Mouse (Mus musculus): ENCODE measurements around the gene Tenm4. TPM values are rescaled to one million over a fixed set of nuclear protein-coding genes. Genes with fewer than 3 reads are reported as not detected.

Gene Tenm4
- total RNA-seq, 2 experiments from 2014 or later, result 16.0 to 23.0 TPM

GRCm38 (mm10) chr7:96883297-96883696, 712.3 kb downstream of the Tenm4 start:
- DNase-seq (ENCODE audit: low spot score in 2 of 2), result no peak

DNA sequence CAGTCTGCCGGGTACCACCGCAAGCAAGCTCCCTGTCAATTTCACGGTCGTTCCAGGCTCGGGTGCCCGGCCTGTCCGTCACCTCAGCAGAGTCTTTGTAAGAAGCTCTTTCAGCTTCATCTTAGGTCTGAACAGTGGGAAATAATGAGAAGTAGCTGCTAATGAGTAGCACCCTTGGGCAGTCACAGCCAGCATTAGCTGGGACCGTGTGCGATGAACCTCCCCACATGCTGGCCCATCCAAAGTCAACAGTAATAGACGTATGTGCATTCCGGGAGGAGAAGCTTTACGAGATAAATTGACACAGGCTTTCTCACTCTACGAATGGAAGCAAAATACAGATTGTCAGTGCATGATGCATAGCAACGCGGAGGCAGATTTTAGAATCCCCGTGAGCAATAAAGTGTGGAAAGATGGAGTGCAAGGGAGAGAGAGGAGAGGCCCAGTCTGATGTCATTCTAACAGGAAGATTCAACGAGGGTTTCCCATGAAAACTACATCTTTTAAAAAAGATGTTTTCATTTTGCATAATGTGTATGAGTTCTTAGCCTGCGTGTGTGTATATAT, 716.1 kb downstream of the Tenm4 start:
- DNase-seq (ENCODE audit: low spot score in 2 of 2), result no peak

GRCm38 (mm10) chr7:96889061-96890034, 718.3 kb downstream of the Tenm4 start:
- DNase-seq (ENCODE audit: low spot score in 2 of 2), result no peak

GRCm38 (mm10) chr7:96890035-96890621, 719.1 kb downstream of the Tenm4 start:
- DNase-seq (ENCODE audit: low spot score in 2 of 2), result no peak

GRCm38 (mm10) chr7:96890987-96891386, 719.9 kb downstream of the Tenm4 start:
- DNase-seq (ENCODE audit: low spot score in 2 of 2), result no peak

DNA sequence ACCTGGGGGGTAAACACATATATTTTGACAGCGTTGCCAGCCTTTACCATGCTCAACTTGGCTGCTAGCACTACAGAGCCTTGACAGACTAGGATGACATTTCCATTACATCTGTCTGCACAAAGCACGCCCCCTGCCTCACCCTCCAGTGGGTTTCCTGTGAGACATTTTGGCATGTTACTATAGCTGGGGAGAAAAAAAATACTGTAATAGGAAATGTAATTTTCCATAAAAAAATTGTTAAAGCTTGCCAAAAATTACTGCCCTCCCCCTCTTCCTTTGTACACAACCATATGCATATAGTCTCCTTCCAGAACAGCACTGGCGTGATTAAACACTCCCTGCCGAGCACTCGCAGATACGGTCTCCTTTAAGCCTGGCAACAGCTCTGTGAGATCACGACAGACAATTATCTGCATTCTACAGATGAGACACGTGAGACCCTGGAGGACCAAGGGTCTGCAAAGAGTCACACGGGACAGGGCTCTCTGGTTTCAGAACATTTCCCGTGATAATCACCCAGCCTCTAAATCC, 728.1 kb downstream of the Tenm4 start:
- no peak for DNase-seq (ENCODE audit: low spot score in 2 of 2)

DNA sequence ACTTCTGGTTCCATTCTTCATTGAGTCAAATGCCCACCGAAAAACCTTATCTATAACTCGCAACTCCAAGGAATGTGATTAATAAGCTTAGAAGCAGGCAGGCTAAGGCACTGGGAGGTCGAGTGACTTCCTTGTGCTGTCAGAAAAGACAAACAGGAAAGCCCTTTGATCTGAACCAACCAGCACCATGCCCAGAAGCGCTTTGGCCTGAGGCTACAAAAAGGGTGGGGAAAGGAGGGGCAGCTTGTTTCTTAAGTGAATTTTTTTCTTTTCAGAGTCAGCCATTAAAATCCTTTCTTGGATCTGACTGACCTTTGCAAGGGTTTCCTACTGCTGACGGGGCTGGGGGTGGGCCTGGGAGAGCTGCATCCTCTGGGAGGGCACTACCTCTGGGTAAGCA, 731.1 kb downstream of the Tenm4 start:
- no peak for DNase-seq (ENCODE audit: low spot score in 2 of 2)

DNA sequence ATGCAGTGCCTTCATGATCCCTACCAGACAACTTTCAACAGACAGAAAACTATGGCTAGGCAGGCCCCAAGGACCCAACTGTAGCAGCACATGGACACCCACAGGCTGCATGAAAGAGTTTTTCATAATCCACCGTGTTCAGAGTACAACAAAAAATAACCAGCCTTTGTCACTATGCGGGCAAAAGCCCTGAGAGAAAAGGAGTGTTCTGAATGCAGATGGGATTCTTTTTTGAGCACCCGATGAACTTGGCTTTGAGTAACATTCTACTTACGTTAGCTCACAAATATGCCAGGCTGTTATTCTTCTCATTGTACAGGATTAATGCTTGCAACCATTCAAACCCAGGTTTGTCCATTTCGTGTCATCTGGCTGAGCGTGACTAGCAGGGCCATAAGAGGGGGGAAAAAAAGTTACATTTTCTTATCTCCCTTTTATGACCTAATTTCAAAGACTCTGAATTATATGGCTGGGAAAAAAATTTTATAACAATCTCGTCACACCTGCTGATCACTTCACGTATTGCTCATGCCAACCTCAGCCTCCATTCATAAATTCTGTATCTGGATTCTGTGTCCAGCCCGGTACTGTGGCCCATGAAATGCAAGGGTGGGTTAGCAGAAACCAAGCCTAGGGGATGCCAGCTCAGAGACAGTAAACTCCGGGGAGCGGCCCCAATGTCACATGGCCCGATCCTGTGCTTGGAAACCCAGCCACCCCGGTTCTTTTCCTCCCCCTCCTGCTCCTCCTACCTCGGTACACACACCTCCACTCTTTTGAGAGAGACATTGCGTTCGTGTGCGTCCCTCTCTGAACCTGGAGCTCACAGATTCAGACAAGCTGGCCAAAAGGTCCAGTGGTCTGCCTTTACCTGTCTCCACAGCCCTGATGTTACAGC, 732.3 kb downstream of the Tenm4 start:
- no peak for DNase-seq (ENCODE audit: low spot score in 2 of 2)

DNA sequence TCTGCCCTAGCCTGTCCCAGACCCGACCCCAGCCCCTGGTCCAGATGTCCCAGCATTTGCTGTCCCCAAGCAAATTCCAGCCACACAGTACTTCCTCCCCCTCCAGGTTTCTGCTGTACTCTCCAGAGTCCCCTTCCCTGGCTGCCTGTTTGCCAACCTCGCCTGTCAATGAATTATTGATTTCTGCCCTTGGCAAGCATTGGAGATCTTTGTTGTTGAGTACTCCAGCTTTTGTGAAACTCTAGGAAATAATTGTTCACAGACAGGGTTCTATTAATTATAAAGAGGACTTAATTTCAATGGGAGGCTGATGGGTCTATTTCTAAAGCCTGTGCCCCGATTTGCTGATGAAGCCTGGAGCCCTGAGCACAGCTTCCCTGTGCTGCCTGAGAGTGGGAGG, 733.4 kb downstream of the Tenm4 start:
- DNase-seq (ENCODE audit: low spot score in 2 of 2), result no peak

DNA sequence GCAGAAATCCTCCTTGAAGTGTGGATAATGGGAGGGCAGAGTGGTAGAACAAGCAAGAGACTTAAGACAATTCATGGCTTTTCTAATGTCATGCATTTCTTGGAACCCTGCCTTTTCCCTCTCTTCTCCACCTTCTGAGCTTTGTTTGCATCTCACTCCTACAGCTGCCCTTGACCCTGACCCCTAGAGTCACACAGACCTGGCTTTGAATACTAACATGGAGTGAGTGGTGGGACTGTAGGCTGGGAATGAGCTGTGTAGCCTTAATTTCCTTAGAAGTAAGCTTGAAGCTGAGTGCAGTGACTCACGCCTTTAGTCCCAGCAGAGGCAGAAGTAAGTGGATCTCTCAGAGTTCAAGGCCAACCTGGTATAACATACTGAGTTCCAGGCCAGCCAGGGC, 733.9 kb downstream of the Tenm4 start:
- no peak for DNase-seq (ENCODE audit: low spot score in 2 of 2)

DNA sequence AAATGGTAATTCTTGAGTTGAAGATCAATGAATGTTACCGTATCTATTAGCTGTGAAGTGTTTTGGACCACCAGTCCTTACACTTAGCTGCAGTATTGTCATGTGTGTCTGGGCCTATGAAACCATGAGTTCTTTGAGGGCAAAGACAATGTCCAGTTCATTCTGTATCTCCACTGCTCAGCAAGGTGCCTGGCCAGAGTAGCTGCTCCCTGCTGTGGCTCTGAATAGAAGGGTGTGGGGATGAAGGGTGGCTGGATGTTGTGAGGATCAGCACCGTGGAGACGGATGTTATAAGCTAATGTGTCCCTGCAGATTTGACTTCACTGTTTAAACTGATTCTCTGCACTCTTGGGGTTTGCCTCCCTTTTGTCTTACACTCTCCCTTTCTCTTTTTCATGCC, 734.4 kb downstream of the Tenm4 start:
- DNase-seq (ENCODE audit: low spot score in 2 of 2), result no peak

DNA sequence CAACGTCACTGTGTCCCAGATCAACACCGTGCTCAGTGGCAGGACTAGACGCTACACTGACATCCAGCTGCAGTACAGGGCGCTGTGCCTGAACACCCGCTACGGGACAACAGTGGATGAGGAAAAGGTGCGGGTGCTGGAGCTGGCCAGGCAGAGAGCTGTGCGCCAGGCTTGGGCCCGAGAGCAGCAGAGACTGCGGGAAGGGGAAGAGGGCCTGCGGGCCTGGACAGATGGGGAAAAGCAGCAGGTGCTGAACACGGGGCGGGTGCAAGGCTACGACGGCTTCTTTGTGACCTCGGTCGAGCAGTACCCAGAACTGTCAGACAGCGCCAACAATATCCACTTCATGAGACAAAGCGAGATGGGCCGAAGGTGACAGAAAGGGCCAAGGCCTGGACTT, 735.2 kb downstream of the Tenm4 start:
- no peak for DNase-seq (ENCODE audit: low spot score in 2 of 2)

DNA sequence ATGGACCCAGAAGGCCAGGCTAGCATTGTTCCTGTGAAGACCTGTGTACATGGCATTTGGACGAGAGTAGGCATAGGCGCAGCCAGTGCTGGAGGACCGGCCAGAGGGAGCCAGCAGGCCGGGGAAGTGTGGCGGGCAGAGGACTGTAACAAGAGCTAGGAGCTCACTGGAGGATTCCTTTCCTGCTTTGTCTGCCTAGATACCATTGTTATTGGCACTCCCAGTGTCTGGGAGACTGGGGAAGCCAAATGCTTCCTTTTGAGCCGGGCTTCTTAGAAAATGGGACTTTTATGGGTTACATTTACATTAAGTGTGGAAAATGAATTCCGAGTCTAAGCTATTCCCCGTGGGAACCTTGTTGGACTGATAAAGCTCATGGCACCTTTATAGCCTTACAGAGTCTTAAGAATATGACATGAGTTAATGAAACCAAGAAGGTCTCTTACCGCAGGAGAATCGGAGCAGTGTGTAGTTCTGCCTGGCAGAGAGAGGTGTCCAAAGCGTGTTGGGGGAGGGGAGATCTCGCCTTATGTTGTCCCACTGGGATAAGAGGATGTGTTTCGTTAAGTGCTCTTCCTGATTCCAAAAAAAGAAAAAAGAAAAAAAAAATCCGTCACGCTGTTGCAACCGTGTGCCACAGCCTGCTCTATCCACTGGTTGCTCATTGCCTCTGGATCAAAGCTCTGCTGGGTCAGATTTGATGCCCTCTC, 737.1 kb downstream of the Tenm4 start:
- DNase-seq (ENCODE audit: low spot score in 2 of 2), result no peak

- DNase-seq (ENCODE audit: low spot score in 2 of 2), result no peak
Measured at GRCm38 (mm10) chr7:96909856-96910255, 738.8 kb downstream of the Tenm4 start.

- no peak for DNase-seq (ENCODE audit: low spot score in 2 of 2)
Measured at GRCm38 (mm10) chr7:96910310-96910960, 739.4 kb downstream of the Tenm4 start.

DNA sequence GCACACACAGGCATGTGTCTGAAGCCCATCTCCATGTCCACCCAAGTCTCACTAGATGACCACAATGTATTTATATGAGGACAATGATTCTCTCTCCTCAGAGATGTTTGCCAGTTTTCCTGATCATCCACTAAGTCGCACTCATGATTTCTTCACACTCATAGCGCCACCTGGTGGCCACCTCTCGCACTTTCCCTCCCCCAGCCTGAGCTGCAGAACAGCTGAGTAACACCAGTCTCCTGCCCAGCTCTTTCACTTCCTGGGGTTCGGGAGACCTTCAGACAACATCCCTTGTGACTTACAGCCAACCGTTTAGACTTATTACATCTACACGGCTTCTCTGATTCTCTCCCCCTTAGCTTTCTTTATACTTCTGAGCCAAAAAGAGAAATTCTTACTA, 743.0 kb downstream of the Tenm4 start:
- peak; percentile 77 to 82 for DNase-seq (ENCODE audit: low spot score in 2 of 2)

GRCm38 (mm10) chr7:96915452-96916105, 744.5 kb downstream of the Tenm4 start:
- DNase-seq (ENCODE audit: low spot score in 2 of 2), result peak in 1 of 2 experiments; percentile 31

DNA sequence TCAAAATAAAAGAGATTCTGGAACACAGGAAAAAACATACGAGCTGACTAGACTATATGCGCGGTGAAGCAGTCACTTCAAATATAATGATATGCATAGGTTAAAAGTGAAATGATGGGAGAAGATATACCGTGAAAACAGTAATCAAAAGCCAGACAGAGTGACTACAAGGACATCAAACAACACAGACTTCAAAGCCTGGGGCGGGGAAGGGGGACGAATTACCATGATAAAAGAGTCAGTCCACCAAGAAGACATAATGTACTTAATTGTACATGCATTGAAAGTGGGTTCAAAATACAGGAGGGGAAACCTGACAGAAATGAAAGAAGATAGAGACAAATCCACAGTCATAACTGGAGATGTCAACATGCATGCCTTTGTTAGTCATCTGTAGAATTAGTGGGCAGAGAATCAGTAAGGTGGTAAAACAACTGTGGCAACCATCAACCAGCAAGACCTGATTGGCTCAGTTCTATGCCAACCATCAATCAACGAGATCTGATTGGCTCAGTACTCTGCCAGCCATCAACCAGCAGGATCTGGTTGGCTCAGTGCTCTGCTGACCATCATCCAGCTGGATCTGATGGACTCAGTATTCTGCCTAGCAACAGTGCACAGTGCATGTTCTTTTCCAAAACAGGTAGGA, 749.5 kb downstream of the Tenm4 start:
- no peak for DNase-seq (ENCODE audit: low spot score in 2 of 2)

- DNase-seq (ENCODE audit: low spot score in 2 of 2), result no peak
Measured at GRCm38 (mm10) chr7:96922927-96923326, 751.9 kb downstream of the Tenm4 start.

Data from gastrocnemius, postnatal 4 days (tissue).